Mouse (Mus musculus) cerebellum, postnatal 25 days (tissue): Measurements from ENCODE around the gene Tmem238.

Experiments
- DNase-seq, 2 experiments: peaks; one replicate each; pipeline ENCODE4 v3.0.0; 2021; ENCODE audit warnings: mixed read lengths in 2 of 2

Gene Tmem238

GRCm38 (mm10) chr7:4746326-4746980 is 43.0 kb downstream of the Tmem238 start:
- no peak for DNase-seq

GRCm38 (mm10) chr7:4744886-4745285 is 44.6 kb downstream of the Tmem238 start:
- DNase-seq = no peak

GRCm38 (mm10) chr7:4743354-4743753 is 46.1 kb downstream of the Tmem238 start:
- DNase-seq = no peak

- no peak for DNase-seq
These were observed 47.0 kb downstream of the Tmem238 start for GRCm38 (mm10) chr7:4742482-4742819.

GRCm38 (mm10) chr7:4741672-4742481 is 47.6 kb downstream of the Tmem238 start:
- peak; percentile 33 for DNase-seq

GRCm38 (mm10) chr7:4741151-4741550 is 48.3 kb downstream of the Tmem238 start:
- peak; percentile 78 to 83 for DNase-seq

GRCm38 (mm10) chr7:4740309-4740727 is 49.1 kb downstream of the Tmem238 start:
- no peak for DNase-seq

- DNase-seq = peak; percentile 96 to 97
These were observed 49.7 kb downstream of the Tmem238 start, which contains the start of gene Kmt5c for GRCm38 (mm10) chr7:4739544-4740275. TSS of gene Kmt5c (plus strand) at chr7:4740115.

- peak in 1 of 2 experiments; percentile 27 for DNase-seq
These were observed 50.4 kb downstream of the Tmem238 start for GRCm38 (mm10) chr7:4739041-4739543.
